Mouse (Mus musculus) spleen, postnatal 4 days (tissue): ENCODE results near the gene Ankrd11.

Experiments used
- DNase-seq, 2 experiments: peaks; one replicate each; pipeline ENCODE4 v3.0.0; 2022; ENCODE audit warnings: low spot score in 2 of 2

Gene Ankrd11

DNA sequence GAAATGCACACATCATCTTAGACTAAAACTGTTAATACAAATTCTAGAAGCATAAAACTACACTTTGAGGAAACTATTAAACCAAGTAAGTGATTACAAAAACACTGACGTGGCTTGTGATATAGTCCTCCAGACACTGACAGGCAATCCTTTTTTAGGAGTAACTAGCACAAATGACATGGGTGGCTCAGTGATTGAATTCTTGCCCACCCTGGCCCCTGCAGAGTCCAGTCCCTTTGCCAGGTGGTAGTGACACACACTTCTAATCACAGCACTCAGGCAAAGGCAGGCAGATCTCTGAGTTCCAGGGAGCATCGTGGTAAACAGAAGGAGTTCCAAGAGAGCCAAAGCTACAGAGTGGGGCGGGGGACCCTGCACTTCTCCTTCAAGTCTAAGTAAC, 36.7 kb downstream of the Ankrd11 start:
- no peak for DNase-seq

GRCm38 (mm10) chr8:123004033-123004922, 37.8 kb downstream of the Ankrd11 start:
- DNase-seq, result no peak

GRCm38 (mm10) chr8:123000311-123000710, 41.8 kb downstream of the Ankrd11 start:
- no peak for DNase-seq

DNA sequence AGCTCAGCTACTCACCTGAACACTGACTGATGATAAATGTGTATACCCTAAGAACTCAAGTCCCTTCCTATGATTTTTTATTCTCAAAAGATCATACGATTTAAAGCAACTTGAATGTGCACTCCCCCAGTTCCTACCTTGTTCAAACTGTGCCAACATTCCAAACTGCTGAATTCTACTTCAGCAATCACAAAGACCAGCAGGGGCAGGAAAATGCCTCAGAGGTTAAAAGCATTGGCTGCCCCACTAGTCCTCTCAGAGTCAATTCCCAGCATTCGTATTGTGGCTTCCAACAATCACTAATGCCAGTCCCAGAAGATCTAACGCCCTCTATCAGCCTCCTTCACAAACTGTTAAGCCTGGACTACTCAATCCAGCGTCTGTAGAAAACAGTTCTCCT, 44.1 kb downstream of the Ankrd11 start:
- no peak for DNase-seq

GRCm38 (mm10) chr8:122993740-122994139, 48.3 kb downstream of the Ankrd11 start:
- DNase-seq, result no peak

GRCm38 (mm10) chr8:122993031-122993430, 49.0 kb downstream of the Ankrd11 start:
- no peak for DNase-seq

DNA sequence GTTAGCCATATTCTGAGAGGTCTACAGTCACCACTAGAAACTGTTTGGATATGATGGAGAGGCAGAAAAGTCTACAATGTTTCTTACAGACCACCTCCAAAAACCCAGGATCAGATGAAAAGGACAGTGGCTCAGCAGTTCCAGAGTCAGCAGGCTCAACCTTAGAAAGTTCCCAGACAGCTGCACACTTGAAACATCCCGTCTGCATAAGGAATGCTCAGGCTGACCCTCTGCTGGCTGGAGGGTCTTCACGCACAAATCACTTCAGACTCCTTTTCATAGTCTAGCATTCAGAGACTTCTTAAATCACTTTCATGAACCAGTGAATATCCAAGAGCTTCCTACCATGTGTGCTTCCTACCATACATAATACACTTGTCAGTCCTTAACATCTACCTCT, 49.8 kb downstream of the Ankrd11 start:
- no peak for DNase-seq

DNA sequence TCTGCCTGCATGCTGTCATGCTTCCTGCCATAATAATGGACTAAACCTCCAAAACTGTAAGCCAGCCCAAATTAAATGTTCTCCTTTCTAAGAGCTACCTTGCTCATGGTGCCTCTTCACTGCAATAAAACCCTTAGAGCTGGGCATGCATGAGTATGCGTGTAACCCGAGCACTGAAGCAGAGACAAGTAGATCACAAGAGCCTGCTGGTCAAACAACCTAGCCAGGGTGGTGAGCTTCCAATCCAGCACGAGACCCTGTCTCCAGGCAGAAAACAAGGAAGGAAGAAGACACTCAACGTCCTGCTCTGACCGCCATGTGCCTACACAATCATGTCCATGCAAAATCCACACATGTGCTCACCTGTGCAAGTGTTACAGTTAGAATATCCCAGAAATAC, 50.7 kb downstream of the Ankrd11 start:
- no peak for DNase-seq

DNA sequence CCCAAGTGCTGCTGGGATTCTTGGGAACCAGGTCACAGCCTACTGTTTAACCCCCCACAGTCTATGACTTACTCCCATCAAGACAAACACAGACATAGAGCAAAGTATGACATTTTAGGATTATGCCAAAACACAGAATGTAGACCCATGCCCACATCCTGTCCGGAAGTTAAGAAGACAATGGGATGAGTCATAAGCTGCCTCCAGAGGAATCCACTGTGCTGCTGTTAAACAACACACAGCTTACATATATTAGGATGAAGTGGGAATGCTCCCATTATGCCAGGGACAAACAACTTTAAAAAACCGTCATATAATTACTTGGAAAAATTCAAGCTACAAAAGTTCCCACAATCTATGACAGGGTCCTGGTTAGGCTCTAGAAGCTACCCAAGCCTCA, 52.1 kb downstream of the Ankrd11 start:
- no peak for DNase-seq

DNA sequence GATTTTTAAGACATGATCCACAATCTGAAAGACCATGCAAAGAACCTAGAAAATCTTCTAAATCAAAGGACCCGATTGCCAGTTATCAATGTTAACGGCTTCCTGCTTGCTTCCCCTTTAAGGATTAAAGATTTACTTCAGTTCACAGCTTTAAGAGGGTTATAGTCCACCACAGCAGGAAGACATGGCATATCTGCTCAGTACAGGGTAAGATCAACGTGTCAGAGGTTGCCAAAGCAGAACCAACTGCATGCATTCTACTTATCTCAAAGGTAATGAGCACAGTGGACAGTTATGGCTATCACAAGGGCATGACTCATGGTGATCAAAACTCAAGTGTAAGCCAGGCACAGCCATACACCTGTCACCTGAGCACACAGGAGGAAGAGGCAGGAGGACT, 53.1 kb downstream of the Ankrd11 start:
- DNase-seq, result no peak

DNA sequence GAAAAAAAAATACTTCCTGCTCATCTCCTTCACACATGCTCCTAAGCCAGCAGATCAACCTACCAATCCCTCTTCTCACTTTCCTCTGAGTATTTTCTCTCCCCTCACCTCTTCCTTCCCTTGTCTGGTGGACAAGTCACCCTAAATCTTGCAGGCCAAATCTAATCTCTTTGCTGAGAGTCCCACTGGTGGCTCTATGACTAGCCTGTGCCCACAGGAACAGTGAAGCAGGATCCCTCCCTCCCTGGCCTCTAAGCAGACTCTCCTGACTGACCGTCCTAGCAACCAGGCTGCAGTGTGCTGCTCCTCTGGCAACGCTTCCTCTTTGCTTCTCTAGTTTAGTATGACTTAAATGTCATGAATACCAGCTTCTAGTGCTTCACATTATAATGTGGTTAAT, 54.8 kb downstream of the Ankrd11 start:
- DNase-seq, result no peak

DNA sequence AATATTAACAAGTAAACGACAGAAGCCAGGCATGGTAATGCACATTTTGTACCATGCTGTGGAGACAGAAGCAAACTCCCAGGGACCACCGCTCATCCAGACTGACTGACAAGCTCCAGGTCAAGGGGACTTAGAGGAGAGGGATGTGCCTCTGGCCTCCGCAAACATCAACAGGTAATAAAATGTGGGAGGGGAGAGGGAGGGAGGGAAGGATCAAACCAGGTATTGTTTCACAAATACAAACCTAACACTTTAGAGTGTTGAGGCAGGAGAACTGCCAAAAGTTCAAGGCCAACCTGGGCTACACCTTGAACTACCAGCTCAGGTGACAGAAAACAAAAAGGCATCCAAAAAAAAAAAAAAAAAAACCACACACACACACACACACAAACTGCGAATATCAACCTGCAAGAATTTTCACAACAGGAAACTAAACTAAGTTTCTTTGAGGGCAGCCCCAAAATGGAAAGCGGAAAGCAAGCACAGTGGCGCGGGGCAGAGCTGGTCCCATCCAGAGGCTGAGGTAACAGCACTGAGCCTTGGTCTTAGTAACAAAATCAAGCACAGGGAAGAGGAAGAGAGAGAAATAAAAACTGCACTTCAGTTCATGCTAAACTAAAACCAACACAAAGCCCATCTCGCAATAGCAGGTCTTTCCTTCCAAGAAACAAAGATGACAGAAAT, 55.4 kb downstream of the Ankrd11 start:
- DNase-seq, result no peak

GRCm38 (mm10) chr8:122984175-122984574, 57.9 kb downstream of the Ankrd11 start:
- no peak for DNase-seq

DNA sequence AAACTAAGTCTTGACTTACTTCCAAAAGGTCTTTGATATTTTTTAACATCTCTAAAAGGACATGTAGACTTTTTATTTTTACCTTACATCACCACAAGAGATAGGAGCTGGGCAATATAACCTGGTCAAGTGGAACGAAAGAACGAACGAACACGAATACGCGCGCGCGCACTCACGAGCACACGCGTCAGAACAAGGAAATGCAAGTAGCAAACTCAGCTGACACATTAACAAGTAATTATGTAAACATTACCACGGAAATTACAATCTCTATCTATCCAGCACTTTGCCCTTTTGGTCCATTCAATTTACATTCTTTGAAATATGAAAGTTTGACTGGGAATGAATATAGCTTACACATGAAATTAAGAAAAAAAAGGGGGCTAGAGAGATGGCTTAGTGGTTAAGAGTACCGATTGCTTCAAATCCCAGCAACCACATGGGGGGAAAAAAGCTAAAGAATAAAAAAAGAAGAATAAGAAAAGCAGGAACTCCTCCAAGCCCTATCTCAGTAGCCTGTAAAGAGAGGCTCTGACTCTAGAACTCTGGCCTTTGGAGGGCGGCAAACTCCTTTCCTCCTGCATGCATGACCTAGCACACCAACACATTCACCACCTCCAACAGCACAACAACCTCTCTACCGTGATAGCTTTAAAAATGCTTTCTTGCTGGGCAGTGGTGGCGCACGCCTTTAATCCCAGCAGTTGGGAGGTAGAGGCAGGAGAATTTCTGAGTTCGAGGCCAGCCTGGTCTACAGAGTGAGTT, 58.7 kb downstream of the Ankrd11 start:
- no peak for DNase-seq

DNA sequence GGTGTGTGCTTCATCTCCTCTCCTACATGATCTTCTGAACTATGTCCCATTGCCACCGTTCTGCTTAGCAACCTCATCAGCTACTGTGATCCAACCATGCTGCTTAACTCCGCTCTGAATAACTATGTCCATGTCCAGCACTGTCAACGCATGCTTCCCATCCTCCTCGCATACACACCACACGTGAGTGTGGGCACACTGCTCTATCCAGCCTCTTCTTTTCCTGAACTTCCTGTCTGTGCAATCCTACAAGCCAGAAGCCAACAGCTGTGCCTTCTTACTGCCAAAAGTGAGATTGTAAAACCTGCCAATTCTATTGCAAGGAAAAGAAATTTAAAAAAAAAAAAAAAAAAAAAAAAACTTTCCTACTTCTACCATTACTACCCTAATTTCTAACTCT, 60.4 kb downstream of the Ankrd11 start:
- DNase-seq, result no peak

- no peak for DNase-seq
These were observed 62.1 kb downstream of the Ankrd11 start for GRCm38 (mm10) chr8:122979865-122980509.

- DNase-seq, result no peak
These were observed 62.7 kb downstream of the Ankrd11 start for GRCm38 (mm10) chr8:122979424-122979823.

GRCm38 (mm10) chr8:122976046-122976445, 66.0 kb downstream of the Ankrd11 start:
- no peak for DNase-seq

DNA sequence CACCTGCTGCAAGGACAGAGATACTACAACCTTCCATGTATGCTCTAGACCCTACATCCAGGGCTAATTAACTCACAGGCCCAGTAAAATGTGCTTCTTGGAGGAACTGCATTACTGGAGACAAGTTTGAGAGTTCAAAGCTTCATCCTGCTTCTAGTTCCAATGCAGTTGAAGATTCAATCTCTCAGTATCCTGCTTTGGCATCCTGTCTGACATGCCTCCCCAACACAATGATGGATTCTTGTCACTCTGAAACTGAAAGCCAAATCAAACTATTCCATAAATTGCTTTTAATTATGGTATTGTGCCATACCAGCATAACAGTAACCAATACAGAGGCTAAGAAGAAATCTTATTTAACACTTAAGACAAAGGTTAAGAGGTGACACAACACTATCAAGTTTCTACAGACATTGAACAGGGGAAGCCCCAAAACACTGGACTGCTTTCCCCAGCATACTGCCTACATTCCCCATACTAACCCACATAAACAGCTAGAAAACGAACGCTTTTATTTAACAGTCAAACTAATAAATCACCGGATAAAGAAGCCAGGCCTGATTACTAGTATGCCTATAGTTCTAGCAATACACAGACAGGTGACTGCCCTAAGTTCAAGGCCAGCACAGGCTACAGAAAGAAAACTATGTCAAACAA, 72.0 kb downstream of the Ankrd11 start:
- DNase-seq, result no peak

- DNase-seq, result no peak
These were observed 73.9 kb downstream of the Ankrd11 start for GRCm38 (mm10) chr8:122968145-122968544.

GRCm38 (mm10) chr8:122966638-122967037, 75.4 kb downstream of the Ankrd11 start:
- no peak for DNase-seq
